Mouse (Mus musculus): Measurements from ENCODE around the gene Klhl6.

Gene Klhl6

GRCm38 (mm10) chr16:19969506-19969905 lies 13.3 kb downstream of the Klhl6 start:
- peak; percentile 40 for DNase-seq (ENCODE audit: low read depth)

- no peak for DNase-seq (ENCODE audit: low read depth)
These were observed 14.2 kb downstream of the Klhl6 start for GRCm38 (mm10) chr16:19968666-19969065.

DNA sequence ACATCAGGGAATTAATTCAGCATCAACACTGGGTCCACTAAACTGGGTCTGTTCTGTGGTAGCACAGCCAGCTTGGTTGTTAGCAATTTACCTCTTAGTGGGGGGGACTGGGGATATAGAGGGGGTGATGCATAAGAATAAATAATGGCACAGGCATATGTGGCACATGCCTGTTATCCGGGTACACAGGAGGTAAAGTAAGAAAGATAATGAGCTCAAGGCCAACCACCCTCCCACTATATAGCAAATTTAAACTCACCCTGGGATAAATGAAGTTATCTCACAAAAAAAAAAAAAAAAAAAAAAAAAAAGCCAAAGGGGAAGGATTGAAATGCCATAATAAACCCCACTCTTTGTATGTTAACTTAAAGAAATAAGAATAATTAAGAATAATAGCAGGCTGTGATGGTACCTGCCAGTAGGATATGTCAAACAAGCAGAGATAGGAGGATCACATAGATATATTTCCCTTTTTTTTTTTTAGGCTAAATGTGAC lies 14.9 kb downstream of the Klhl6 start:
- no peak for DNase-seq (ENCODE audit: low read depth)

GRCm38 (mm10) chr16:19966976-19967375 lies 15.9 kb downstream of the Klhl6 start:
- no peak for DNase-seq (ENCODE audit: low read depth)

GRCm38 (mm10) chr16:19966437-19966836 lies 16.4 kb downstream of the Klhl6 start:
- DNase-seq (ENCODE audit: low read depth), result no peak

DNA sequence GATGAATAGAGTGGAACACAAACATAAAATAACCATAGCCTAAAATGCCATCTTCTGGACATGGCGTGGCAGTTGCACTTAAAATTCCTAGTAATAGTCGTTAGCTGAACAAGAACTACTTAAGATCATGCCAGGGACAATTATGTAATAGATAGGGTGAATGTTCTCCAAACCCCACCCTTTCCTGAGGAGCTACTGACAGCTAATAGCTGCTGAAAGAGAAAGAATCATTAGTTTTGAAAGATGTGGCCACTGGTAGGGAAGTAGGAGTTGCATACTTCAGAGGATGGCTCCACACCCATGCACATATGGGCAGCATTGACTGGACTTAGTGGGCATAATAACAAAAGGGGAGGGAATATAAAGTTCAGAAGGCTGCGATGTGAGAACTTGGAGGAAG lies 19.9 kb downstream of the Klhl6 start:
- no peak for DNase-seq (ENCODE audit: low read depth)

DNA sequence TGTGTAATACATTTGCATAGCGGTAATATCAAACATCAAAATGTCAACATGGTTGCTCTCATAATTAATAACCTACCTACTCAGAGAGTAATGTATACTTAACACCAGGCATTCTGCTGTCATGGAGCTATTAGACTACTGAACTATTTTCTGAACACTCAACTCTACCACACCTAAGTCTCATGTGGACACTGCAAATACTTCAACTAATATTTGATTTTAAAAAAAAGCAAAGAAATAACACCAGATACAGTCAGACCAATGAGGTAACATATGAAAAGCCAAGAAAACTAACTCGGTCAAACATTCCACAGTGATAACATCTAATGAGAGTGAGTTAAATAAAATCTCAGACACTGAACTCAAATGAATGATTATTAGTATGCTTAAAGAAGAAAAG lies 21.8 kb downstream of the Klhl6 start:
- no peak for DNase-seq (ENCODE audit: low read depth)

DNA sequence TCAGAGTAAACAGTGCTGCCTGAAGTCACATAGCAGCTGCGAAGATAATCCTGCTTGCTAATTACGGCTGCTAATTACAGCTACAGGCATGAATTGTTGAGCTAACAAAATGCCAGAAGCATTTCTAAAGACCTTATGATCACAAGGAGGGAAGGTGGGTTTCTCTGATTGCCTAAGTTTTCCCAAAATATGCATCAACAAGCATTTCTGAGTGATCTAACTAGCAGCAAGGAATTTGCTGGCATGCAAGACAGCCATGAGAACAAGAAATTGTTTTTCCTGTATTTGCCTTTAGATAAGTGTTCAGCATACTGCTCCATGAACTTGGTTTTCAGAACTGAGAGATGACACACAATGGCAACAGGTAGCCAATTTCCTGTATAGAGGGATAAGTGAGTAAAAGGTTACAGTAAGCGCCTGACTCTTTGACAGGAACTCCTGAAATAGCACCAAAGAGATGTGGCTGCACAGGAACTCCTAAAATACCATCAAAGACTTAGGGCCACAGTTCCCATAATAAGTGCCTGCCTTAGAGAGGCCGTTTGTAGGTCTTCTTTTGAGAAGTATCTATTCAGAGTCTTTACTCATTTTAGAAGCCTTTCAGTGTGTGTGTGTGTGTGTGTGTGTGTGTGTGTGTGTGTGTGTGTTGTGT lies 22.3 kb downstream of the Klhl6 start:
- no peak for DNase-seq (ENCODE audit: low read depth)

DNA sequence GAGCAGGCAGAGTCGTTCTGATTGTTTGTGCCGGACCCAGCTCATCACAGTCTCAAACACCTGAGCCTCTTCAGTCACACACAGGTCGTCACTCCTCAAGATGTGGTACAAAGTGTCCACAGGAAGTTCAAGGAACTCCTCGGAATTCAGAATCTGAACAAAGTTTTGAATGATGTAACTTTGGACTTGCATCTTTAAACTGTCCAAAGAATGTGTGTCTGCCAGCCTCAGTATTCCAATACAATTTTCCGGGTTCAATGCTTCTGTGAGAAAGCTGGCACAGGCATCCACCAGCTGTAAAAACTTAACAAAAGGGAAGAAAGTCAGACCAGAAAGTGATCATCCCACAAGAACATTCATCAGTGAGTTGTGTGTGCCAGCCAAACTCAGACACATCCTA lies 25.8 kb downstream of the Klhl6 start:
- no peak for DNase-seq (ENCODE audit: low read depth)

- DNase-seq (ENCODE audit: low read depth), result no peak
These were observed 35.5 kb downstream of the Klhl6 start for GRCm38 (mm10) chr16:19947336-19947735.

DNA sequence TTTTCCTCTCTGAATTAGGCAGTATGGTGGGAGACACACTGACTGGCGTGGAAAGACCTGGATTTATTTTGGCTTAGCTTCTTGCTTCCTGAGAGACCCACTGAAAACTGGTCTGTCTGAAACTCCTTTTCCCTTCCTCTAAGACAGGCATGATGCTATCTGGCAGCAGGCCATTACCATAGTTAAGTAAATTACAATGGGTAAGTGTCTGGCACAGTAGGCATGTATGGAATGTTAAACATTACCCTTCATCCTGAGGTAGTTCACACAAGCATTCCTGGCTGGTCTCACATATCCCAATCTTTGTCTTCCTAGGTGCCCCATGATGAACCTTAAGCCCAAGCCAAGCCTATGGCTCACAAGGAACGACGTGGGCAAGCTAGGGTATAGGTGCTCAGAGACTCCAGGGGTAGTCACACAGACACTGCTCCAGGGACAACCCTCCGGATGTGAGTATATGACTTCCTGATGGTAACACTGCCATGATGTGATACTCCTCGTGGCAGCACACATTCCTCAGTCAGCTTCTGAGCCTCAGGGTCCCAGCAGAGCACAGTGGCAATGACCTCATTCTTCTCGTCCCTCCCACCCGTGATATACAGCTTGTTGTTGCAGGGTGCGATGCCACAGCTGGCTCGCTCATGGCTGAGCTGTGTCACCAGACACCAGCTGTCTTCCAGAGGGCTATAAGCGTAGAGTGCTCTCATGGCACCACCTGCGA lies 36.1 kb downstream of the Klhl6 start:
- no peak for DNase-seq (ENCODE audit: low read depth)

GRCm38 (mm10) chr16:19920823-19921222 lies 62.0 kb downstream of the Klhl6 start:
- no peak for DNase-seq (ENCODE audit: low read depth)

- no peak for DNase-seq (ENCODE audit: low read depth)
These were observed 64.6 kb downstream of the Klhl6 start for GRCm38 (mm10) chr16:19918286-19918685.

- DNase-seq (ENCODE audit: low read depth), result no peak
These were observed 70.3 kb downstream of the Klhl6 start for GRCm38 (mm10) chr16:19912582-19912981.

- no peak for DNase-seq (ENCODE audit: low read depth)
These were observed 74.5 kb downstream of the Klhl6 start for GRCm38 (mm10) chr16:19908291-19908690.

DNA sequence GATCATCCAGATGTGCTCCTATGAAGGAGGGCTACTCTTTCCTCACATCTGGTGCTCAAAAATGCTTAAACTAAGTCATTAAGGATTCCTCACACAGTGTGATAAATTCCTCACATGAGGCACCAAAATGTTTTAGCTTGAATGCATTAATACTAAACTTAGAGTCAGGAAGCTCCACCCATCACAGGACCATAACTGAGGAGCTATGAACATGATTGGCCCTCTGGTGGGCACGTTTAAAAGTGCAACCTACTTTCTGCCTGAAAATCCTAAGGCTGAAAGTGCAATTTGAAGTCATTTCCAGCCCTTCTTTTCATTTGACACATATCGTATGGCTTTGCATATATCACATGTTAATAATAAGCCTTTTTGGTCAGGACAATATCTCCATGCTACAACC lies 75.7 kb downstream of the Klhl6 start:
- peak; percentile 30 for DNase-seq (ENCODE audit: low read depth)

- no peak for DNase-seq (ENCODE audit: low read depth)
These were observed 77.9 kb downstream of the Klhl6 start for GRCm38 (mm10) chr16:19904734-19905479.

GRCm38 (mm10) chr16:19903792-19904191 lies 79.0 kb downstream of the Klhl6 start:
- no peak for DNase-seq (ENCODE audit: low read depth)

All from c-Kit-positive CD71-negative TER-119-negative erythroid progenitor cells, embryonic 14.5 days (primary cell).